Mouse (Mus musculus): ENCODE results near the gene Hivep3. TPM values are rescaled to one million over a fixed set of nuclear protein-coding genes. Genes with fewer than 3 reads are reported as not detected.
A peak's percentile ranks its signal among the peaks of the same experiment; 100 is the strongest.

Gene Hivep3
- total RNA-seq, 2 experiments from 2014 or later, result 46.5 to 54.8 TPM

DNA sequence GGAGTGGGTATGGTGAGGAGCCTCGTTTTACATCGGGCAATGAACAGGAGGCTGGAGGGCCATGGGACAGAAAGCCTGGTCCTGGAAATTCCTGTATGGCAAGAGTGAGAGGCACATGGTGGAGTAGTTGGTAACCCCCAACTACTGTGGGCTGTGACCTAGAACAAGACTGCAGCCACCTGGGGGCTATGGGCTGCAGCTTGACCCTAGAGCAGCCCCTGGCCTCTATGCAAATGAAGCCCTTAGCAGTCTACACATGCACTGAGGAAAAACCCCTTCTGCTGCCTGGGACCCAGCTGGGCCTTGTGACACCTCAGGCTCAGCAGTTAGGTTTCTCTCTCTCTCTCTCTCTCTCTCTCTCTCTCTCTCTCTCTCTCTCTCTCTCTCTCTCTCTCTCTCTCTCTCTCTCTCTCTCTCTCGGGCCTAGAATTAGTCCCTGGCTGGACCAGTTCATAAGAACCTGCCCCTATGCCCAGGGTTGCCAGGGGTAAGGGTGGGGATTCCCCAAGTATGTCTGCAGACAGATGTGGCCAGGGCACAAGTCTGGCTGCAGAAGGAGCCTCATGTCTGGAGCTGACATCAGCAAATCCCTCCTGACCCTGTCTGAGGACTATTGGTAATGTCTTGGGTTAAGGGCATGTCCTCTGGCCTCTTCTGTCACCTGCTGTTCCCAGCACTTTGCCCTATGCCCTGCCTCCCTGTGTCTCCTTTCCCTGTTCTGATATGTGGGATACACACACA is 243.0 kb downstream of the Hivep3 start:
- Histone ChIP-seq H3K4me3 (no peak overlapping the region), H3K27ac (no peak overlapping the region)
- no peak for TF ChIP-seq CTCF (conservative IDR thresholded peaks at IDR 0.05)
- no peak for DNase-seq (ENCODE audit: low spot score in 2 of 2)

DNA sequence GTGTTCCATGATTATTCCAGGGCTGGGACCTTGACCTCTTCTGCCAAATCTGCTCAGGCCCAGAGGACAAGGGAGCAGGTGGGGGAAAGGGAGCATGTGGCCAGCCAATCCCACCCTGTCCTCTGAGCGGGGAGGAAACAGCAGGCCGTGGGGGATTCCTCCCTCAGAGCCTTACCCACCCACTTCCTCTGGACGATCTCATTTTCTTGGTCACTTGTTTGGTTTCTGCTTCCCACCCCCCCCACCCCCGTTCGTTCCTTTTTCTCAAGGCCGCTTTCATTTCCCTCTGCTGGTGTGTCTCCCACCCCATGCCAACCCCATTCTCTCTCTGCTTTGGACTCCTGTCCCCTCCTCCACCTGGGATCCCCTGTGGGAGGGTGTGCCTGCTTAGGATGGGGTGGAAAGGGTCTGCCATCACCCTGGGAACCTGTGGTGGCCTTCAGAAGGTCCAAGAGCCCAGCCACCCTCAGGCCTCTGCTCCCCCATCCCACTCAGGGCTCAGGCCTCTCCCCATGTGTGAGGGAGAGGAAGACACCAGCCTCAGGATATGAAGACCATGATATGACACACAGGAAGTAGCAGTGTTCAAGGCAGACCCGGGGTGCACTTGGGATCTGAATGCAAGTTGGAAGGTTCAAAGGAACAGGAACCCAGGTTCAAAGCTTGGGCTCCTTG is 244.4 kb downstream of the Hivep3 start:
- no peak overlapping the region; the same call in 1 of the 2 replicates for H3K27ac ChIP-seq
- no peak overlapping the region for H3K4me3 ChIP-seq
- no peak for DNase-seq (ENCODE audit: low spot score in 2 of 2)
- no peak for TF ChIP-seq CTCF (conservative IDR thresholded peaks at IDR 0.05)

DNA sequence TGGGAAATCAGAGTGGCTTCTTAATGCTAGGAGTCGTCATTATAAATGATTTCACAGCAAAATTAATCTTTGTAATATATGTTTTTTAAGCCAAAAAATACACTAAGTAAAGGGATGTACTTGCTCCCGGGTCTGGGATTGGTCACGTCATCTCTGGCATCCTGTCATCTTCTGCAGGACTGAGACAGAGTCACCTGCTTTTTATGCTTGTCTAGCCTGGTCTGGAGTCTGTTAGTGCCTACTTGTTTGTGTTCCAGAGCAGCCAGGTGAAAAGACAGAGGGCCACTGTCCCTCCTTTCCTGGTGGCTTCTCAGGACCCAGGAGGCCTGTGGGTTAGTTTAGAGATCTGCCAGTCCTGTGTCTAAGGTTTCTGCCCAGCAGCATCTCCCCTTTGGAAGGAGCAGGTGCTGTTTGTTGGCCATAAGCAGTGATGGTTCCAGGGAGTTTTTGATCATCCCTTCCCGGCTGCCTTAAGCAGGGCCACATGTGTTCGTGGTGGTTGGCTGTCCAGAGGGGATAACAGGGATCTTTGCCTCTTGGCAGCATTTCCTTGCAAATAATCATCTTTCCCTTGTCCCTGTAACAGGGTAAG is 245.8 kb downstream of the Hivep3 start:
- no peak for TF ChIP-seq CTCF (conservative IDR thresholded peaks at IDR 0.05)
- DNase-seq (ENCODE audit: low spot score in 2 of 2), result no peak
- no peak overlapping the region for H3K4me3 ChIP-seq
- no peak overlapping the region for H3K27ac ChIP-seq

GRCm38 (mm10) chr4:119979918-119980317 is 246.3 kb downstream of the Hivep3 start:
- TF ChIP-seq CTCF (conservative IDR thresholded peaks at IDR 0.05), result no peak
- no peak overlapping the region for H3K4me3 ChIP-seq
- H3K27ac ChIP-seq, result 0 out of 2 replicates have a peak overlapping the region, but pooled peaks have one; percentile 20
- DNase-seq (ENCODE audit: low spot score in 2 of 2), result no peak

DNA sequence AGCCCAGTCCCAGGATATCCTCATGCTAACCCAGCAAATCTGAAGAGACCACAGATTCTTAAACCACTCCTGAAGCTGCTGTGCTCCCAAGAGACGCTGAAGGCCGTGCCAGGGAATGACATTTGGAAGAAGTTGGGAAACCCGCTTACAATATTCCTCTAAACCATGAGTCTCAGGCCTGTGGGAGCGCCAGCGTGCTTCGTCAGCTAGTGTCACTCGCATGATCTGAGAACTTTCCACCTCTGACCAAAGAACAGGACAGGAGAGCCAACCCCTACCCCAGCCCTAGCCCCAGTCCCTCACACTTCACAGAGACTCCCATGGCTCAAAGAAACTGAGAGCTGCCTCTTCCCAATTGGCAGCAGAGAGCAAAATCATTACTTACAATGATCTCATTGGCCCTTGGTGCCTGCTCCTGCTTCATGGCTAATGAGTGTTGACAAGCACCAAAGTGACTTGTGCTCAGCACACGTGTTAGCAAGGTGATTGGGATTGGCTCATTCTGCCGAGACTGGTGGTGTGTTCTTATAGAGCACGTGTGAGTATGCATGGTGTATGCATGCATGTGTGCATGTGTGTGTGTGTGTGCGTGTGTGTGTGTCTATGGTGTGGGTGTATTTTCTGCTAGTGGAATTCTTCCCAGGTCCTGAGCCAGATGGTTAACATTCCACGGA is 247.6 kb downstream of the Hivep3 start:
- Histone ChIP-seq H3K4me3 (no peak overlapping the region), H3K27ac (peak overlapping the region; percentile 33; the same call in 1 of the 2 replicates)
- TF ChIP-seq CTCF (conservative IDR thresholded peaks at IDR 0.05), result no peak
- DNase-seq (ENCODE audit: low spot score in 2 of 2), result no peak

DNA sequence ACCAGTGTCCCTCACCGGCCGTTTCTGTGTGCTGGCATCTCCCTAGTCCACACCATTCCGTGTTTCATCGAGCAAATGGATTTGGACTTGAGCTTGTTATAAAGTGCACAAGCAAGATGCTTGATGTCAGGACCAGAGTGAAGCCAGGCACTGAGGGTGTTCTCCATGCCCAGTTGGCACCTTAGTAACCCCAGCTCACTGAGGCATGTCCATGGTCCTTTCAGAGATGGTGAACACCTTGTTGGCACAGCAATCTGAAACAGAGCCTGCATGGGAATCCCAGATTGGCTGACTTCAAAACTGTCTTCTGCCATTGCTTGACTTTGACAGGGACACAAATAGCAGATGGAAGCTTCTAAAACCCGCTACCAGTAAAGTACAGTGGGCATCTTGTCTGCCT is 252.5 kb downstream of the Hivep3 start:
- no peak for DNase-seq (ENCODE audit: low spot score in 2 of 2)
- Histone ChIP-seq H3K27ac (peak overlapping the region; percentile 88), H3K4me3 (no peak overlapping the region)
- no peak for TF ChIP-seq CTCF (conservative IDR thresholded peaks at IDR 0.05)

- DNase-seq (ENCODE audit: low spot score in 2 of 2), result peak; percentile 51 to 66
- peak overlapping the region; percentile 88 for H3K27ac ChIP-seq
- no peak overlapping the region for H3K4me3 ChIP-seq
- no peak for TF ChIP-seq CTCF (conservative IDR thresholded peaks at IDR 0.05)
Observed at GRCm38 (mm10) chr4:119986580-119987291, 253.2 kb downstream of the Hivep3 start.

- no peak for TF ChIP-seq CTCF (conservative IDR thresholded peaks at IDR 0.05)
Observed at GRCm38 (mm10) chr4:119987376-119988087, 253.9 kb downstream of the Hivep3 start.

DNA sequence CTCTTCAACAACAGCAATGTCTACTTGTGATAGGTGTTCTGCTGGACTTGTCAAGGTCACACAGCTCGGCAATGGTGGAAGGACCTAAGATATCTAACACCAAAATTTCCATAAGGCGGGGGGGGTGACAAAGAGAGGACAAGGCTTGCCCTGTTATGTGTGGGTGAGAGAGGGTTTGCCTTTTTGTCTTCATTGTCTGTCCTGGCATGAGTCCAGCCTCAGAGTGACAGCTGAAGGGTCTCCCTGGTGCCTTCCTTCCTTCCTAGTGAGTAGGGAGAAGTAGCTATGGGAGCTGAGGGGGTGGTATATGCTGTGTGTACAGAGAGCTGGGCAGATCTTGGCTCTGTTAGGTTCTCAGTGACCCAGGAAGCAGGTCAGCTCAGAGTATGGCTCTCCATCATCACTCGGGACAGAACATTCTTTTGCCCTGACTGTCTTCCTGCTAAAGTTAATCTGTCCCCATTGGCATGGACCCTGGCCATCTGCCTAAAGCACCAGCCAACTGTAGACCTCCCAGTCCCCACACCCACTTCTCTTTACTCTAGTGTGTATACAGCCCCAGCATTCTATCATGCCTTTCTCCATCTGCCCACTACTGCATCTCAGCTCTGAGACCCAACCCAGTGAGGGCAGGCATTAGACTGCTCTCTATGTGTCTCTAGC is 255.6 kb downstream of the Hivep3 start:
- no peak for DNase-seq (ENCODE audit: low spot score in 2 of 2)
- H3K27ac ChIP-seq, result peak overlapping the region; percentile 88; the same call in 1 of the 2 replicates
- no peak for TF ChIP-seq CTCF (conservative IDR thresholded peaks at IDR 0.05)
- no peak overlapping the region for H3K4me3 ChIP-seq

More at GRCm38 (mm10) chr4:119987376-119988087, 253.9 kb downstream of the Hivep3 start:
- Histone ChIP-seq H3K4me3 (no peak overlapping the region), H3K27ac (peak overlapping the region; percentile 88)
- no peak for DNase-seq (ENCODE audit: low spot score in 2 of 2)

- TF ChIP-seq CTCF (conservative IDR thresholded peaks at IDR 0.05), result no peak
- DNase-seq (ENCODE audit: low spot score in 2 of 2), result no peak
- no peak overlapping the region for H3K27ac ChIP-seq
- H3K4me3 ChIP-seq, result no peak overlapping the region
Observed at GRCm38 (mm10) chr4:119990346-119990745, 256.8 kb downstream of the Hivep3 start.

DNA sequence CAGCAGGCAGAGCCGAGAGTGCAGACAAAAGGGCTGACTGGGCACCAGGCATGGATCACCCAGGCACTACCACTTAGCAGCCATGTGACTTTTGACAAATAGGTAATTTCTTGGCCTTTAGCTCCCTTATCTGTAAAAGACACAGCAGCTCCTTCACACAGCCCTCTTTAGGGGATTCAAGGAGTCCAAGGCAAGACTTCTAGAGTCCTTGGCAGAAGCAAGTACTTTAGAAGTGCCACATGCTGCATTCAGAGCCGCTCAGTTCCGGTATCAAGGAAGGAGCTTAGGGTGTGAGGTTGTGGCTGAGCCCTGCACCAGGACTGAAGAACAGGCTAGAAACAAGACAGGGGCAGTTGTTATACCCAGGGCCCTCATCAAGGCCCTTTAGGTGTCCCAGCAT is 257.3 kb downstream of the Hivep3 start:
- Histone ChIP-seq H3K4me3 (no peak overlapping the region), H3K27ac (no peak overlapping the region)
- no peak for TF ChIP-seq CTCF (conservative IDR thresholded peaks at IDR 0.05)
- DNase-seq (ENCODE audit: low spot score in 2 of 2), result no peak
